Mouse (Mus musculus) adrenal gland, adult (tissue): ENCODE results near the gene Maats1.

ENCODE experiments used
- DNase-seq, 2 experiments: peaks; one replicate each; pipeline ENCODE4 v3.0.0; 2022 to 2023; ENCODE audit warnings: low spot score in 1 of 2; ENCODE audit not compliant: inconsistent age in 2 of 2

Maats1 gene

GRCm38 (mm10) chr16:38341396-38342324 is at the start of gene Maats1:
Gene Maats1, minus strand, starts transcription at chr16:38342143.
- DNase-seq, result peak; percentile 78 to 93

- no peak for DNase-seq
These were observed 48.4 kb upstream of the Maats1 start for GRCm38 (mm10) chr16:38390322-38390721.

- peak; percentile 41 to 81 for DNase-seq
These were observed 47.4 kb upstream of the Maats1 start for GRCm38 (mm10) chr16:38389284-38389893.

GRCm38 (mm10) chr16:38388757-38389156 is 46.8 kb upstream of the Maats1 start:
- no peak for DNase-seq

- DNase-seq, result no peak
These were observed 45.4 kb upstream of the Maats1 start for GRCm38 (mm10) chr16:38387389-38387788.

GRCm38 (mm10) chr16:38385700-38386099 is 43.8 kb upstream of the Maats1 start:
- DNase-seq, result no peak

GRCm38 (mm10) chr16:38385184-38385634 is 43.3 kb upstream of the Maats1 start:
- no peak for DNase-seq

GRCm38 (mm10) chr16:38383683-38384082 is 41.7 kb upstream of the Maats1 start:
- no peak for DNase-seq

GRCm38 (mm10) chr16:38379926-38380325 is 38.0 kb upstream of the Maats1 start:
- DNase-seq, result no peak

- no peak for DNase-seq
These were observed 37.5 kb upstream of the Maats1 start for GRCm38 (mm10) chr16:38379493-38379892.

GRCm38 (mm10) chr16:38379088-38379487 is 37.1 kb upstream of the Maats1 start:
- DNase-seq, result no peak

GRCm38 (mm10) chr16:38378591-38378990 is 36.6 kb upstream of the Maats1 start:
- no peak for DNase-seq

GRCm38 (mm10) chr16:38377546-38377945 is 35.6 kb upstream of the Maats1 start:
- no peak for DNase-seq

GRCm38 (mm10) chr16:38376841-38377249 is 34.9 kb upstream of the Maats1 start:
- no peak for DNase-seq

- peak; percentile 64 to 85 for DNase-seq
These were observed 34.4 kb upstream of the Maats1 start for GRCm38 (mm10) chr16:38376163-38376840.

- DNase-seq, result no peak
These were observed 33.2 kb upstream of the Maats1 start for GRCm38 (mm10) chr16:38375182-38375581.

GRCm38 (mm10) chr16:38374379-38375140 is 32.6 kb upstream of the Maats1 start:
- no peak for DNase-seq

- no peak for DNase-seq
These were observed 32.0 kb upstream of the Maats1 start for GRCm38 (mm10) chr16:38373941-38374340.

- no peak for DNase-seq
These were observed 31.5 kb upstream of the Maats1 start for GRCm38 (mm10) chr16:38373439-38373838.

- no peak for DNase-seq
These were observed 30.9 kb upstream of the Maats1 start for GRCm38 (mm10) chr16:38372876-38373275.
